Mouse (Mus musculus) myocyte (in vitro differentiated cells): ENCODE measurements around the gene E130208F15Rik.

ENCODE experiments used
- CEBPB ChIP-seq: IDR thresholded peaks from 2 replicates; pipeline ENCODE4 v1.6.1; 2011; ENCODE audit warnings: mild to moderate bottlenecking, moderate library complexity; ENCODE audit not compliant: poor library complexity, insufficient read depth, severe bottlenecking
- E2F4 ChIP-seq: IDR thresholded peaks from one replicate; pipeline ENCODE4 v1.6.1; 2011; ENCODE audit warnings: mild to moderate bottlenecking, control low read depth, moderate library complexity; ENCODE audit not compliant: insufficient read depth
- MAX ChIP-seq: IDR thresholded peaks from one replicate; pipeline ENCODE4 v1.6.1; 2011; ENCODE audit warnings: low read depth, mild to moderate bottlenecking, control low read depth
- MYOD1 ChIP-seq, 3 experiments: IDR thresholded peaks; one replicate each; pipeline ENCODE4 v1.6.1; 2011; ENCODE audit warnings: control low read depth in 2 of 3, low read depth in 2 of 3, mild to moderate bottlenecking in 2 of 3, moderate library complexity in 1 of 3; ENCODE audit not compliant: insufficient read length in 2 of 3, control insufficient read depth in 1 of 3
- MYOG ChIP-seq, 3 experiments: IDR thresholded peaks; one replicate each; pipeline ENCODE4 v1.6.1; 2011; ENCODE audit warnings: control low read depth in 2 of 3, low read depth in 2 of 3, mild to moderate bottlenecking in 2 of 3; ENCODE audit not compliant: insufficient read length in 2 of 3, control insufficient read depth in 1 of 3, insufficient read depth in 1 of 3
- POLR2A ChIP-seq: IDR thresholded peaks from one replicate; pipeline ENCODE4 v1.6.1; 2011; ENCODE audit warnings: low read depth, mild to moderate bottlenecking, control low read depth, moderate library complexity; ENCODE audit not compliant: insufficient read length
- POLR2AphosphoS2 ChIP-seq: IDR thresholded peaks from one replicate; pipeline ENCODE4 v1.6.1; 2011; ENCODE audit warnings: low read depth, control low read depth; ENCODE audit not compliant: insufficient read length
- REST ChIP-seq: IDR thresholded peaks from one replicate; pipeline ENCODE4 v1.6.1; 2011; ENCODE audit warnings: mild to moderate bottlenecking, control low read depth, moderate library complexity; ENCODE audit not compliant: insufficient read depth, insufficient read length
- SRF ChIP-seq: IDR thresholded peaks from one replicate; pipeline ENCODE4 v1.6.1; 2011; ENCODE audit warnings: low read depth; ENCODE audit not compliant: control insufficient read depth, insufficient read length
- TCF12 ChIP-seq: IDR thresholded peaks from one replicate; pipeline ENCODE4 v1.6.1; 2011; ENCODE audit warnings: mild to moderate bottlenecking, control low read depth; ENCODE audit not compliant: poor library complexity, insufficient read depth, severe bottlenecking
- TCF3 ChIP-seq: IDR thresholded peaks from one replicate; pipeline ENCODE4 v1.6.1; 2011; ENCODE audit warnings: low read depth, control low read depth; ENCODE audit not compliant: insufficient read length
- USF1 ChIP-seq: IDR thresholded peaks from one replicate; pipeline ENCODE4 v1.6.1; 2011; ENCODE audit warnings: low read depth, mild to moderate bottlenecking, control low read depth, moderate library complexity

GRCm38 (mm10) chr7:30318142-30318541 lies 3.4 kb upstream of the E130208F15Rik start:
- no peak for TF ChIP-seq MAX
- no peak for TF ChIP-seq POLR2A
- TF ChIP-seq TCF12, result no peak
- TF ChIP-seq POLR2AphosphoS2, result no peak
- no peak for TF ChIP-seq MYOG (IDR thresholded peaks at IDR 0.05; ENCODE audit: control insufficient read depth in 1 of 3, insufficient read depth in 1 of 3, insufficient read length in 2 of 3, low read depth in 2 of 3)
- TF ChIP-seq CEBPB, result no peak
- no peak for TF ChIP-seq REST
- no peak for TF ChIP-seq E2F4
- TF ChIP-seq USF1, result no peak
- no peak for TF ChIP-seq MYOD1 (IDR thresholded peaks at IDR 0.05; ENCODE audit: control insufficient read depth in 1 of 3, insufficient read length in 2 of 3, low read depth in 2 of 3)
- no peak for TF ChIP-seq SRF
- no peak for TF ChIP-seq TCF3
